Mouse (Mus musculus): ENCODE results near the gene Tcf19. TPM values are rescaled to one million over a fixed set of nuclear protein-coding genes. Genes with fewer than 3 reads are reported as not detected.
"Not testable (repeated sequence)": the region's sequence is repeated elsewhere in the genome, so short reads cannot be mapped to it uniquely, and the experiment has no call there.

Tcf19 gene
- total RNA-seq, 4 experiments from 2014 or later: 0.32 to 0.67 (median 0.51) TPM

DNA sequence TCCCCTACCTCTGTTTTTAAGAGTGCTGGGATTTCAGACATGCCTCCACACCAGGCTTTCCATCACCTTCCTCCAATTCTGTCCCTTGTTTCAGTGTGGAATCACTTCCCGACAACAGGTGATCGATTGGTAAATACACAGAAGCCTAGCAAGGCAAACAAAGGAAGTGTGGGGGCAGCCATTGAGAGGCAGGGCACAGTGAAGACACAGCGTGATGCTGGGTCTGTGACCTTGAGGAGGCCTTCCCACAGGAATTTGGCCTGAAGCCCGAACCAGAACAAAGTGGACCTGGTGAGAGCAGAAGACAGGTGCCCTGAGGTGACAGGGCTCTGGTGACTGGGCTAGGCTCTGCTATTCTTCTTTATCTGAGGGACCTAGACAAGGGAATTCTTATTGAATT lies 30.9 kb downstream of the Tcf19 start:
- no peak for DNase-seq (ENCODE audit: low spot score in 2 of 2)

- peak in 1 of 2 experiments; percentile 10 for DNase-seq (ENCODE audit: low spot score in 2 of 2)
Measured at GRCm38 (mm10) chr17:35484066-35484465, 32.6 kb downstream of the Tcf19 start.

DNA sequence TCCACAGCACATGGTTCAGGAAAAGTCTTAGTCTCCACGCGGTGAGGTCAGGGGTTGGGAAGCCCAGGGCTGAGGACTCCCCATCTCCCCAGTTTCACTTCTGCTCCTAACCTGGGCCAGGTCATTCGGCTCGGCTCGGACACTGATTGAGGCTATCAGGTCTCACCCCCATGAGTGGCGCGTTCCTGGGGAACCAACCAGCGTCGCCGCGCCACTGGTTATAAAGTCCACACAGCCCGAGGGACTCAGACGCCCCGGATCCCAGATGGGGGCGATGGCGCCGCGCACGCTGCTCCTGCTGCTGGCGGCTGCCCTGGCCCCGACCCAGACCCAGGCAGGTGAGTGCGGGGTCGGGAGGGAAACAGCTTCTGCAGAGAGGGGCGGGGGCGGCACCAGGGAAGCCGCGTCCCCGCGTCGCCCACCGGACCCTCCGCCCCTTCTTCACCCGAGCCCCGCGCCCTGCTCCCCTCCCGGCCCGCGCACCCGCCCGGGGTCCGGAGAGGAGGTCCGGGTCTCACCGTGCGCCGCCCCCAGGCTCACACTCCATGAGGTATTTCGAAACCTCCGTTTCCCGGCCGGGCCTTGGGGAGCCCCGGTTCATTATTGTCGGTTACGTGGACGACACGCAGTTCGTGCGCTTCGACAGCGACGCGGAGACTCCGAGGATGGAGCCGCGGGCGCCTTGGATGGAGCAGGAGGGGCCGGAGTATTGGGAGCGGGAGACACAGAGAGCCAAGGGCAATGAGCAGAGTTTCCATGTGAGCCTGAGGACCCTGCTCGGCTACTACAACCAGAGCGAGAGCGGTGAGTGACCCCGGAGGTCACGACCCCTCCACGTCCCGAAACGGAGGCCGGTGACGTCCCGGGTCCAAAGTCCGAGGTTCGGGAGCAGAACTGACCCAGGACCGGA lies 46.5 kb downstream of the Tcf19 start, which contains the start of gene H2-Q10:
TSS of gene H2-Q10 (plus strand) at position 248 of the 910 bp plus-strand sequence.
- DNase-seq (ENCODE audit: low spot score in 2 of 2): no peak

DNA sequence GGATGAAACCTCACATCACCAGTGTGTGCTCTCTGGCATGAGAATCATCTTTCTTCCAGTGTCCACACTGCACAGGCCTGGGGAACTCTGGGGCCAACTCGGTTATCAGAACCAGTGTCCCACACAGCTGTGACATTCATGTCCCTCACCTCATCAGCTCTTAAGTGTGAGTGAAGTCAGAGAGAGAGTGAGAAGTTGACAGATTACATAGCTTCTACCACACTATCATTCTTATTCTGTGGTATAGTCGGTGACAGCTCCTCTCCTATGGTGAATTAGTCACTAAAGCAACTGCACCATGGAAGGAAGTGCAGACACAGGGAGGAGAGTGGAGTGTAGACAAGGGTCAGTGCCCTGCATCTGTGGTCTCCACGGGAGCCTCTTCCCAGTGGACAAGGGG lies 47.7 kb downstream of the Tcf19 start:
- DNase-seq (ENCODE audit: low spot score in 2 of 2): not testable (repeated sequence)

GRCm38 (mm10) chr17:35465651-35466050 lies 51.0 kb downstream of the Tcf19 start:
- DNase-seq (ENCODE audit: low spot score in 2 of 2): not testable (repeated sequence)

Other genes starting within 250 kb of the Tcf19 start
- gene H2-Q1, start 196.4 kb downstream of the Tcf19 start, total RNA-seq (2022): under 1 TPM in 3 of 4 experiments, not detected in 1; 0.17 to 0.65 (median 0.21) TPM
- gene H2-Q2, start 174.6 kb downstream of the Tcf19 start, total RNA-seq (2022): under 1 TPM; 0.38 to 0.90 (median 0.45) TPM
- 1 to 10 TPM; 3.2 to 5.2 (median 4.0) TPM for gene H2-Q4, start 137.2 kb downstream of the Tcf19 start, total RNA-seq (2022)
- 1 to 10 TPM in 1 of 4 experiments, under 1 TPM in 3; 0.68 to 1.1 (median 0.87) TPM for gene H2-Q6, start 92.0 kb downstream of the Tcf19 start, total RNA-seq (2022)
- 1 to 10 TPM in 3 of 4 experiments, under 1 TPM in 1; 0.94 to 1.6 (median 1.2) TPM for gene H2-Q7, start 77.7 kb downstream of the Tcf19 start, total RNA-seq (2022)
- under 1 TPM in 3 of 4 experiments, not detected in 1; 0.07 to 0.78 (median 0.29) TPM for gene H2-Q10, start 46.7 kb downstream of the Tcf19 start, total RNA-seq (2022)
- gene Pou5f1, start 10.8 kb downstream of the Tcf19 start, total RNA-seq (2022): not detected
- 1 to 10 TPM in 3 of 4 experiments, under 1 TPM in 1; 0.82 to 1.3 (median 1.1) TPM for gene Cchcr1, start 276 bp upstream of the Tcf19 start, total RNA-seq (2022)
- not detected for gene Psors1c2, start 16.4 kb upstream of the Tcf19 start, total RNA-seq (2022)
- 1 to 10 TPM in 1 of 4 experiments, under 1 TPM in 1, not detected in 2; 0.29 to 1.1 TPM for gene Cdsn, start 35.3 kb upstream of the Tcf19 start, total RNA-seq (2022)
- gene 2300002M23Rik, start 50.6 kb upstream of the Tcf19 start, total RNA-seq (2022): not detected
- gene Sfta2, start 84.7 kb upstream of the Tcf19 start, total RNA-seq (2022): not detected
- not detected for gene Gm9573, start 109.8 kb upstream of the Tcf19 start, total RNA-seq (2022)
- gene Mucl3, start 126.9 kb upstream of the Tcf19 start, total RNA-seq (2022): not detected
- gene Vars2, start 150.8 kb upstream of the Tcf19 start, total RNA-seq (2022): 10 to 100 TPM in 2 of 4 experiments, 1 to 10 TPM in 2; 9.0 to 15.4 (median 10.3) TPM
- 10 to 100 TPM; 16.0 to 21.6 (median 17.9) TPM for gene Gtf2h4, start 156.9 kb upstream of the Tcf19 start, total RNA-seq (2022)
- gene Ddr1, start 187.8 kb upstream of the Tcf19 start, total RNA-seq (2022): 10 to 100 TPM; 13.7 to 20.0 (median 15.9) TPM